Mouse (Mus musculus) C2C12 (cell line): Measurements from ENCODE around the gene Pomp. TPM values are rescaled to one million over a fixed set of nuclear protein-coding genes. Genes with fewer than 3 reads are reported as not detected.

Experiments
- H3K27me3 ChIP-seq: one replicate; pipeline ENCODE4 v1.6.1; 2011; ENCODE audit not compliant: control insufficient read depth, insufficient read depth, insufficient read length
- H3K36me3 ChIP-seq: one replicate; pipeline ENCODE4 v1.6.1; 2011; ENCODE audit not compliant: control insufficient read depth, insufficient read depth
- H3K4me3 ChIP-seq: one replicate; pipeline ENCODE4 v1.5.1; 2011; ENCODE audit warnings: mild to moderate bottlenecking, control low read depth; ENCODE audit not compliant: poor library complexity, insufficient read depth, severe bottlenecking
- H3K79me2 ChIP-seq: one replicate; pipeline ENCODE4 v1.6.1; 2011; ENCODE audit not compliant: control insufficient read depth, insufficient read depth
- H3K79me3 ChIP-seq: one replicate; pipeline ENCODE4 v1.6.1; 2011; ENCODE audit warnings: low read depth, control low read depth
- H3ac ChIP-seq: one replicate; pipeline ENCODE3; 2011; ENCODE audit warnings: low read depth; ENCODE audit not compliant: control insufficient read depth, insufficient read length
- CEBPB ChIP-seq: IDR thresholded peaks from one replicate; pipeline ENCODE4 v1.6.1; 2011; ENCODE audit warnings: low read depth, mild to moderate bottlenecking, control low read depth, moderate library complexity
- CTCF ChIP-seq: IDR thresholded peaks from one replicate; pipeline ENCODE4 v1.5.1; 2011; ENCODE audit not compliant: control insufficient read depth, insufficient read depth, insufficient read length
- FOSL1 ChIP-seq: IDR thresholded peaks from one replicate; pipeline ENCODE4 v1.8.0; 2011; ENCODE audit warnings: mild to moderate bottlenecking, low read length; ENCODE audit not compliant: poor library complexity, insufficient read depth, severe bottlenecking
- MAX ChIP-seq: IDR thresholded peaks from one replicate; pipeline ENCODE4 v1.6.1; 2011; ENCODE audit warnings: mild to moderate bottlenecking, control low read depth
- MYOD1 ChIP-seq: IDR thresholded peaks from one replicate; pipeline ENCODE4 v1.6.1; 2011; ENCODE audit warnings: low read depth; ENCODE audit not compliant: control insufficient read depth, insufficient read length
- MYOG ChIP-seq: IDR thresholded peaks from one replicate; pipeline ENCODE4 v1.6.1; 2011; ENCODE audit not compliant: control insufficient read depth, insufficient read length; ENCODE audit errors: extremely low read depth
- USF1 ChIP-seq: IDR thresholded peaks from one replicate; pipeline ENCODE4 v1.6.1; 2011; ENCODE audit warnings: low read depth, mild to moderate bottlenecking, control low read depth, moderate library complexity
- polyA plus RNA-seq: library from polyadenylated mRNA; unstranded; fragments of >200 nt; fragmentation: generic; extraction: Trizol; gene quantifications from one replicate; pipeline ENCODE4 v1.2.1, GENCODE M21; 2012; ENCODE audit warnings: missing spikeins

The Pomp gene
- polyA plus RNA-seq, 1 experiment, result 292 TPM

DNA sequence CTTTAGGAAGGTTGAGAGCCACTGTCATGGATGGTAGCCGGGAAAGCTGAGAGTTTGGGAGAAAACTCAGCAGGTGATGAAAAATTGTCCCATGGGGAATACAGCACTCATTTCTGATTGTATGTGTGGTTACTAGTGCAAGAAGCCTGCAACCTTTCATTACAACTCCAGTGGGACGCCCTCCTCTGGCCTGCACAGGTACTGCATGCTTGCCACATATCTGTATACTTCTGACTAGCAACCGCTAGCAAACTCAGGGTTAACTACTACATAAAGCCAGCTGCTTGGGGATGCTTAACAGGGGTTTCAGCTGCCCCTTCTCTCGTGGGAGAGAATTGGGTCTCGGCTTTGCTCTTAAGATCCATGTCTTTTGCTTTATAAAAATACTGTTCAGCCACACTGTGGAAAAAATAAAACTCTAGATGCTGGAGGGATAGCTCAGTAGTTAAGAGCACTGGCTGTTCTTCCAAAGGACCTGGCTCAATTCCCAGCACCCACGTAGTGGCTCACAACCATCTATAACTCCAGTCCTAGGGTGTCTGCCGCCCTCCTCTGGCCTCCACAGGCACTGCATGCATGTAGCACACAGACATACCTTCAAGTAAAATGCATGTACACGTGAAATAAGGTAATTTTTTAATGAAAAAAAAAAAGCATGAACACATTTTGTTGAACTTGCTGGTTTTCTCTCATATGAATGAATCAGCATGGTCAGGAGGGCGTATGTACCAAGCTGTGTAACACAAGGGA lies 42.3 kb upstream of the Pomp start:
- TF ChIP-seq FOSL1 (no peak), MAX (no peak), CEBPB (no peak), MYOD1 (no peak), USF1 (no peak)
- Histone ChIP-seq H3K36me3 (no peaks in the 10 kb centered on the region), H3K79me2 (no peaks in the 10 kb centered on the region), H3K27me3 (no peaks in the 10 kb centered on the region), H3K4me3 (no peak overlapping the region), H3ac (no peak overlapping the region), H3K79me3 (no peaks in the 10 kb centered on the region)

DNA sequence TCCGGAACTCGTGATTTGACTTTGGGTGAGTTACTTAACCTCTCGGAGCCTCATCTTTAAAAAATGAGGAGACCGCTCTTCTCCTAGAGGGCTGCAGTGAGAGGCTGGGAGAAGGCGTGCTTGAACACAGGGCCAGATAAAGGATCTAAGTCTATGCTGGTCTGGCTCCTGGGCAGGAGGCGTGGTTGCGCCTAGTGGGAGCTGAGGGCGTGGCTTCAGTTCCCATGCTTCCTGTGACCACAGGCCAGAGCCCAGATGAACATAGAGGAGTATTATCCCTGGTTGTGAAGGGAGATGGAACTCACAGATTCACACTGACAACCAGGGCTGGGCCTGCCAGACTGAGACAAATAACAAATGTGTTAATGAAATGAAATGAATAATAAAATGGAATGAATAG lies 41.4 kb upstream of the Pomp start:
- no peak overlapping the region for H3ac ChIP-seq
- H3K36me3 ChIP-seq, result no peaks in the 10 kb centered on the region
- H3K79me3 ChIP-seq, result no peaks in the 10 kb centered on the region
- no peaks in the 10 kb centered on the region for H3K27me3 ChIP-seq
- H3K4me3 ChIP-seq, result no peak overlapping the region
- TF ChIP-seq MYOD1 (no peak), CTCF (no peak), USF1 (no peak), FOSL1 (no peak), MYOG (no peak), MAX (no peak), CEBPB (no peak)
- H3K79me2 ChIP-seq, result no peaks in the 10 kb centered on the region

DNA sequence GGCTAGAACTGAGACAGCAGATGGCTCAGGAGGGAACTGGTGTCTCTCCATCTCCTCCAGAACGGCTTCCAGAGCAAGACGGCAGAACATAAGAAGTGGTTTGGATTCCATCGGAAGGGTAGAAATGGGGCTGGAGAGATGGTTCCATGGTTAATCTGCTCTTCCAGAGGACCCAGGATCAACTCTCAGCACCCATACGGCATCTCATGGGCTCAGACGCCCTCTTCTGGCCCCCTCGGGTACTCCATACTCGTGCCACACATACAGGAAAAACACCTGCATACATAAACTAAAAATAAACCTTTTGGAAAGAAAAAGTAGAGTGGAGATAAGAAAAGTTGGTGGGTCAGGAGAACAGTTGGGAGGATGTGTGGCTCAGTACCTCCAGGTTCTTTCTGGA lies 40.4 kb upstream of the Pomp start:
- TF ChIP-seq CTCF, result no peak
- TF ChIP-seq CEBPB, result no peak
- no peak for TF ChIP-seq MYOG
- TF ChIP-seq FOSL1, result no peak
- TF ChIP-seq USF1, result no peak
- TF ChIP-seq MYOD1, result no peak
- TF ChIP-seq MAX, result no peak

DNA sequence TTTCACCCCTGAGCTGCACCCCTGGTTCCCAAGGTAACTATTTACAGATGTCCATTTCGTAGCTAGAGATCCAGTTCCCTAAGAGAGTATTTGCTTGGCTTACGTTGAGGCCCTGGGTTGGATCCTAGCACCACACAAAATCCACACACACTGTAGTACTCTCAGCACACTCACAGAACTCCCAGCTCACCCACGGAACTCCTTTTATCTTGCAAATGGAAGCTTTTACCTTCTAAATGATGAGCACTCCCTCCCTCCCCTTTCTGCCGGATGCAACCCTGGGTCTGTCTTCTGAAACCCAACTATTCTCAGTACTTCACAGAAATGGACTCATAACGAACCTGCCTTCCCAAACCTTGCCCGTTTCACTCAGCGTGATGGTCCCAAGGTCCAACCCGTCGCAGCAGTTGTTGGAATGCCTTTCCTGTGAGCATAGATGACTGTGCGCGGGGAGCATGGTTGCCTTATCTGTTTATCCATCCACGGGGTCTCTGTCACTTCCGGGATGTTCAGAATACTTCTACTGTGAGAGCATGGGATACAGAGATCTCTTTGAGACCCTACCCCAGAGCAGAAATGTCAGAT lies 36.1 kb upstream of the Pomp start:
- no peaks in the 10 kb centered on the region for H3K79me3 ChIP-seq
- H3K4me3 ChIP-seq, result no peak overlapping the region
- H3ac ChIP-seq, result no peak overlapping the region
- H3K27me3 ChIP-seq, result no peaks in the 10 kb centered on the region
- H3K36me3 ChIP-seq, result no peaks in the 10 kb centered on the region
- TF ChIP-seq MYOD1 (no peak), CTCF (no peak), USF1 (no peak), FOSL1 (no peak), MAX (no peak), MYOG (no peak), CEBPB (no peak)
- no peaks in the 10 kb centered on the region for H3K79me2 ChIP-seq

More for the DNA sequence above, 40.4 kb upstream of the Pomp start:
- no peak overlapping the region for H3K4me3 ChIP-seq
- no peak overlapping the region for H3ac ChIP-seq
- H3K27me3 ChIP-seq, result no peaks in the 10 kb centered on the region
- H3K79me3 ChIP-seq, result no peaks in the 10 kb centered on the region
- H3K79me2 ChIP-seq, result no peaks in the 10 kb centered on the region
- no peaks in the 10 kb centered on the region for H3K36me3 ChIP-seq

DNA sequence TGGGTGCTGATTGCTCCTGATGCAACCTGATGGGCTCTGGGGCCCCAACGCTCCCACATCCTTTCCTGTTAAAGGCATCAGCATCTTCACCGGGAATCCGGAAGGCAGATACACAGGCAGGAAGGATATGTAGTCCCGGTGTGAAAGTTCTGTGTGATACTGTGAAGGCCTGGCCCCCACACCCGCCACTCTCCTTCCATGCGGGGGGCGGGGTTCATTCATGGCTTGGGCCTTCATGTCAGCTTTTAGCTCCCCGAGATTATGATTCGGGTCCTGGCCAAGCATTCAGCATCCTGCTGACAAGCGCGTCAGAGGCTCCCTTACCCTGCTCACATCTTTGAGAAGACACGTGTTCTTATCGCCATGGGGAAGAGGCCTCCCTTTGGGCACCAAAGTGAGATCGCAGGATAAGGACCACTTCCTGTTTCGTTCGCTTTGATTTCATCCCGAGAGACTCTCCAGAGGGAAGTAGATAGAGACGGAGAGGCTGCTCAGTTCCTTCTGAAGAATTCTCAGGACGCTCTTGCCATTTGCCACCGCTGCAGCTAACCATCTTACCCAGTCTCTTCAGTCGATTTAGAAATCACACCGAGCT lies 34.8 kb upstream of the Pomp start:
- H3K79me2 ChIP-seq, result no peaks in the 10 kb centered on the region
- H3K36me3 ChIP-seq, result no peaks in the 10 kb centered on the region
- H3K79me3 ChIP-seq, result no peaks in the 10 kb centered on the region
- H3ac ChIP-seq, result no peak overlapping the region
- no peaks in the 10 kb centered on the region for H3K27me3 ChIP-seq
- H3K4me3 ChIP-seq, result no peak overlapping the region
- TF ChIP-seq CEBPB, result no peak
- no peak for TF ChIP-seq MYOG
- TF ChIP-seq MYOD1, result no peak
- no peak for TF ChIP-seq CTCF
- TF ChIP-seq MAX, result no peak
- no peak for TF ChIP-seq FOSL1
- no peak for TF ChIP-seq USF1

DNA sequence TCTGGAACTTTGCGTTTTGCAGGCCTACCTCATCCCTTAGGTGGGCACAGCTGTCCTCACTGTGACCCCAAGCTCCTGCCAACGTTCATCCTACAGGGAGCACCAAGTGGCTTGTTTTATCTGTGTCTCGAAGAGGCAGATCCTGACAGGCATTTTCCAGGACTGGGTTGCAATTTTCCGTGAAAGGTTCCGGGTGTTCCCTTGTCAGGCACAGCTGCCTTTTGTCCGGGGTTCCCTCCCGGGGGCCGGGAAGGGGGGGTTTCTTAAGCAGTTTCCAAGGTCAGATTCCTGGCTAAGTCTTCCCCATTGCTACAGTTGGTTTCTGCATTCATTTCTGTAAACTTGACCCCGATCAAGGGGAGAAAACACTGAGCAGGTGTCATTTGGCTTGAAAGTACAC lies 34.2 kb upstream of the Pomp start:
- no peaks in the 10 kb centered on the region for H3K36me3 ChIP-seq
- H3K79me3 ChIP-seq, result no peaks in the 10 kb centered on the region
- no peaks in the 10 kb centered on the region for H3K27me3 ChIP-seq
- no peak overlapping the region for H3ac ChIP-seq
- no peaks in the 10 kb centered on the region for H3K79me2 ChIP-seq
- H3K4me3 ChIP-seq, result no peak overlapping the region
- no peak for TF ChIP-seq USF1
- no peak for TF ChIP-seq MAX
- TF ChIP-seq CTCF, result no peak
- TF ChIP-seq MYOG, result no peak
- no peak for TF ChIP-seq CEBPB
- TF ChIP-seq MYOD1, result no peak
- TF ChIP-seq FOSL1, result no peak
